8 mouse cellular contexts compared by ENCODE assay signal in the genomic region with DNA sequence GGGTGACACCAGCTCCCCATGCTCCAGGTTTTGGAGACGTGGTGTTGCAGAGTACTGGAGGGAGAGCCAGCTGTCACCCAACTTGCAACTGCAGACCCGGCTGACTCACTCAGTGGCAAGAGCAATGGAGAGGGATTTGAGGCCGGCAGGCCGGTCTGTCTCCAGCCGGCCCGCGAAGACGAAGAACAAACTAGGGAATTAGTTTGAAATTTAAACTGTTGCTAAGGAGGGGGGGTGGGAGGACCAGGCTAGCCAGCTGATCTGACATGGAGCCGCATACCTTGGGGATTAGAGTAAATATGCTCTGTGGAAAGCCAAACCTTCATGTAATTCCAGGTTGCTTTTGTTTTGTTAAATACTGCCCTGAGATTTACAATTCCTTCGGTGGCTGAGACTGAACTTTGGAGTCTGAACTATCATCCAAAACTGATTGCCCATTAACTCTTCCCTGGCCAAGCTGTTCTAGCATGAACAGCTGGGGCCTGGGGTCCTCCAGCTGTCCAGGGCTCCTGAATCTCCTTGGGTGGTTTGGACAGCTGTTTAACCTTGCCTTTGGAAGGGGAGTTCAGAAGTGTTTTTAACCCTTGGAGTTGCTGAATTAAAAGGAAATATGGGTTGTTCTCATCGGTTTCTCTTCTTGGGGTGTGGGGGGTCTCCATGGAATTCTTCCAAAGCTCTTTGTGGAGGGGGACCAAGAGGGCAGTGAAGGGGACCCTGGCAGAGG. TPM values are rescaled to one million over a fixed set of nuclear protein-coding genes. Genes with fewer than 3 reads are reported as not detected.
DNase-seq lines count a peak whose midpoint lies in the region; ATAC-seq and TF ChIP-seq lines count a peak whose summit lies in the region.

No protein-coding gene starts in this region.

- H3K9me3 ChIP-seq in embryonic facial prominence, embryonic 11.5 days (replicated peaks; ENCODE audit: control insufficient read depth, low read length): no peaks in the 10 kb centered on the region
- no peaks in the 10 kb centered on the region for H3K9me3 ChIP-seq in limb, embryonic 10.5 days (replicated peaks)
- no peaks in the 10 kb centered on the region for H3K9me3 ChIP-seq in midbrain, embryonic 13.5 days

- H3K36me3 ChIP-seq in spleen, adult 2 months (ENCODE audit: control insufficient read depth, insufficient read depth, low read length): no peaks in the 10 kb centered on the region
- no peaks in the 10 kb centered on the region for H3K36me3 ChIP-seq in embryonic facial prominence, embryonic 11.5 days (replicated peaks; ENCODE audit: control insufficient read depth, insufficient read depth, low read depth, low read length)
- peaks cover 15% of the 10 kb centered on the region for H3K36me3 ChIP-seq in limb, embryonic 10.5 days
- no peaks in the 10 kb centered on the region for H3K36me3 ChIP-seq in midbrain, embryonic 13.5 days

- no peak for DNase-seq in spleen, adult 2 months (ENCODE audit: low read depth in 1 of 2, low spot score in 2 of 2)
- DNase-seq in spleen, postnatal 36 days (ENCODE audit: low spot score in 2 of 2): no peak
- peak; percentile 75 for DNase-seq in embryonic facial prominence, embryonic 11.5 days (ENCODE audit: low spot score)
- DNase-seq in heart, postnatal 14 days: peak; percentile 52 to 60
- no peak for DNase-seq in limb, embryonic 10.5 days (ENCODE audit: low spot score)
- no peak for DNase-seq in frontal cortex, postnatal 25 days (ENCODE audit: low spot score in 2 of 2)
- DNase-seq in left cerebral cortex, adult 9 months (ENCODE audit: low spot score in 2 of 2): no peak

- H3K27me3 ChIP-seq in spleen, adult 2 months (ENCODE audit: control insufficient read depth, insufficient read depth, low read length): no peaks in the 10 kb centered on the region
- H3K27me3 ChIP-seq in embryonic facial prominence, embryonic 11.5 days (ENCODE audit: control insufficient read depth, insufficient read depth, low read length): no peaks in the 10 kb centered on the region
- 0 out of 2 replicates have a peak, but pooled peaks cover 6% of the 10 kb centered on the region for H3K27me3 ChIP-seq in limb, embryonic 10.5 days (ENCODE audit: low read depth, poor library complexity, severe bottlenecking)
- H3K27me3 ChIP-seq in midbrain, embryonic 13.5 days: peaks cover 44% of the 10 kb centered on the region

- H3K9ac ChIP-seq in embryonic facial prominence, embryonic 11.5 days (replicated peaks; ENCODE audit: low read length): peak overlapping the region; percentile 1
- peak overlapping the region; percentile 56; the same call in 1 of the 2 replicates for H3K9ac ChIP-seq in midbrain, embryonic 13.5 days (replicated peaks)

- H3K27ac ChIP-seq in spleen, adult 2 months (ENCODE audit: insufficient read depth, low read length): peak overlapping the region; percentile 33
- H3K27ac ChIP-seq in embryonic facial prominence, embryonic 11.5 days (replicated peaks; ENCODE audit: low read depth, low read length): 0 out of 2 replicates have a peak overlapping the region, but pooled peaks have one; percentile 35
- peak overlapping the region; percentile 88 for H3K27ac ChIP-seq in limb, embryonic 10.5 days
- peak overlapping the region; percentile 19; the same call in 1 of the 2 replicates for H3K27ac ChIP-seq in midbrain, embryonic 13.5 days

- TF ChIP-seq POLR2A in spleen, adult 2 months (IDR thresholded peaks at IDR 0.05; ENCODE audit: low read depth, low read length): no peak

- intact Hi-C loops in heart, postnatal 14 days (cut with DNase I): loop anchor here (5.0 kb wide), 3 partner anchors 218 to 398 kb away; no protein-coding TSS in a partner anchor

- peak overlapping the region; percentile 71 for H3K4me3 ChIP-seq in spleen, adult 2 months (ENCODE audit: extremely low read depth, insufficient read depth, insufficient read length)
- peak overlapping the region; percentile 57 for H3K4me3 ChIP-seq in embryonic facial prominence, embryonic 11.5 days (ENCODE audit: low read depth, low read length)
- H3K4me3 ChIP-seq in limb, embryonic 10.5 days: peak overlapping the region; percentile 65
- H3K4me3 ChIP-seq in midbrain, embryonic 13.5 days (replicated peaks): peak overlapping the region; percentile 51

- 18% methylated on average over 11 of the region's 11 CpGs for WGBS in spleen, adult 2 months
- WGBS in embryonic facial prominence, embryonic 11.5 days: 3% methylated on average over 11 of the region's 11 CpGs
- 4% methylated on average over 11 of the region's 11 CpGs for WGBS in limb, embryonic 10.5 days
- 5% methylated on average over 11 of the region's 11 CpGs for WGBS in midbrain, embryonic 13.5 days

- H3K4me1 ChIP-seq in spleen, adult 2 months (ENCODE audit: control insufficient read depth, insufficient read depth, insufficient read length): peaks cover 6% of the 10 kb centered on the region; the same call in 1 of the 2 replicates
- peaks cover 3% of the 10 kb centered on the region for H3K4me1 ChIP-seq in embryonic facial prominence, embryonic 11.5 days (ENCODE audit: control insufficient read depth, insufficient read depth, low read length)
- peaks cover 61% of the 10 kb centered on the region for H3K4me1 ChIP-seq in limb, embryonic 10.5 days
- peaks cover 30% of the 10 kb centered on the region for H3K4me1 ChIP-seq in midbrain, embryonic 13.5 days (replicated peaks)

- no peak for TF ChIP-seq CTCF in spleen, adult 2 months (IDR thresholded peaks at IDR 0.05; ENCODE audit: extremely low read depth, insufficient read depth, insufficient read length, insufficient replicate concordance)

- ATAC-seq in embryonic facial prominence, embryonic 11.5 days (replicated peaks; ENCODE audit: insufficient number of reproducible peaks, low FRiP score, low TSS enrichment, low read depth): peak; percentile 10; the same call in 1 of the 2 replicates
- 0 out of 2 replicates have a peak, but pooled peaks have one; percentile 19 for ATAC-seq in midbrain, embryonic 13.5 days

- H3K4me2 ChIP-seq in embryonic facial prominence, embryonic 11.5 days (ENCODE audit: low read depth, low read length): peak overlapping the region; percentile 88
- H3K4me2 ChIP-seq in midbrain, embryonic 13.5 days (replicated peaks): peak overlapping the region; percentile 86

RNA-seq across cellular contexts. Expression of a gene that starts 2.0 kb away (rescaled TPM):
- polyA plus RNA-seq in spleen, adult 2 months (2012; rRNA removed): 33.9 and 41.3 TPM in 2 replicates
- 41.9 and 45.7 TPM in 2 replicates for polyA plus RNA-seq in embryonic facial prominence, embryonic 11.5 days (2014; fragmentation: Nextera tagmentation; extraction: Ambion mirVana)
- 100 to 1,000 TPM; 102 to 105 TPM for total RNA-seq in heart, postnatal 14 days (2021)
- polyA plus RNA-seq in limb, embryonic 10.5 days (2016; fragmentation: Nextera tagmentation; extraction: Ambion mirVana): 29.5 and 49.8 TPM in 2 replicates
- 21.3 and 23.9 TPM in 2 replicates for polyA plus RNA-seq in midbrain, embryonic 13.5 days (2015; fragmentation: Nextera tagmentation; extraction: Ambion mirVana)

Comparison
In these comparisons a context has a peak if more than half of its experiments do, and no peak if none do; other contexts are left out.
1. DNase-seq: peak in embryonic facial prominence, embryonic 11.5 days (single experiment) and heart, postnatal 14 days (2 of 2); none in spleen, adult 2 months (0 of 2), spleen, postnatal 36 days (0 of 2), limb, embryonic 10.5 days (single experiment), frontal cortex, postnatal 25 days (0 of 2) and left cerebral cortex, adult 9 months (0 of 2).
2. H3K27ac ChIP-seq: peak in every context shown above with its lines; median percentile 88 in limb, embryonic 10.5 days; 35 in embryonic facial prominence, embryonic 11.5 days; 33 in spleen, adult 2 months; 19 in midbrain, embryonic 13.5 days.
3. Peak in every context shown above with its lines, with median percentiles within 50 percentile points of each other: H3K4me3 ChIP-seq.